Mouse (Mus musculus) forebrain, embryonic 11.5 days (tissue): ENCODE data around the gene Nr4a2. TPM values are rescaled to one million over a fixed set of nuclear protein-coding genes. Genes with fewer than 3 reads are reported as not detected.

Experiments used
- ATAC-seq: fragments of 200-750 bp; cut with Nextera tagmentation; replicated peaks from 2 replicates; pipeline ENCODE4 v1.8.0; 2017; ENCODE audit warnings: moderate TSS enrichment; ENCODE audit not compliant: low FRiP score
- DNase-seq: peaks from one replicate; pipeline ENCODE4 v3.0.0-alpha.2; 2017; ENCODE audit warnings: low spot score
- H3K27ac ChIP-seq: fragments of 300-500 bp; sonication (generic); 2 replicates; pipeline ENCODE4 v1.5.1; 2014; ENCODE audit warnings: low read depth, low read length
- H3K27me3 ChIP-seq: fragments of 300-500 bp; sonication (generic); 2 replicates; pipeline ENCODE4 v1.6.1; 2014; ENCODE audit warnings: mild to moderate bottlenecking, low read length, mixed read lengths; ENCODE audit not compliant: control insufficient read depth, insufficient read depth
- H3K36me3 ChIP-seq: fragments of 300-500 bp; sonication (generic); 2 replicates; pipeline ENCODE4 v1.6.1; 2014; ENCODE audit warnings: mild to moderate bottlenecking, low read length, moderate library complexity, mixed read lengths; ENCODE audit not compliant: control insufficient read depth, insufficient read depth
- H3K4me1 ChIP-seq: fragments of 300-500 bp; sonication (generic); replicated peaks from 2 replicates; pipeline ENCODE4 v1.6.1; 2014; ENCODE audit warnings: low read length, mixed read lengths; ENCODE audit not compliant: control insufficient read depth, insufficient read depth
- H3K4me2 ChIP-seq: fragments of 300-500 bp; sonication (generic); 2 replicates; pipeline ENCODE4 v1.6.1; 2014; ENCODE audit warnings: low read depth, mild to moderate bottlenecking, low read length, moderate library complexity, mixed read lengths; ENCODE audit not compliant: severe bottlenecking
- H3K4me3 ChIP-seq: fragments of 300-500 bp; sonication (generic); 2 replicates; pipeline ENCODE4 v1.5.1; 2014; ENCODE audit warnings: low read depth, low read length
- H3K9ac ChIP-seq: fragments of 300-500 bp; sonication (generic); 2 replicates; pipeline ENCODE4 v1.6.1; 2014; ENCODE audit warnings: low read length
- H3K9me3 ChIP-seq: fragments of 300-500 bp; sonication (generic); 2 replicates; pipeline ENCODE4 v1.6.1; 2016; ENCODE audit warnings: low read length, mixed read lengths; ENCODE audit not compliant: control insufficient read depth
- WGBS: fragments of 180-500 bp; shearing (Covaris S2); extraction: QIAGEN DNeasy Blood & Tissue Kit; methylation state at CpG from one replicate; pipeline ENCODE4 v1.1.7; 2014; 5-methylcytosine and 5-hydroxymethylcytosine counted together
- polyA plus RNA-seq: library from polyadenylated mRNA; unstranded; fragments of >200 nt; fragmentation: Nextera tagmentation; extraction: Ambion mirVana; gene quantifications from 2 replicates; pipeline ENCODE4 v1.2.1, GENCODE M21; 2014

The Nr4a2 gene
- polyA plus RNA-seq, 1 experiment from 2014 or later, result 15.7 TPM

GRCm38 (mm10) chr2:57108349-57108930, 15.4 kb downstream of the Nr4a2 start:
- H3K4me2 ChIP-seq, result no peak overlapping the region
- no peaks in the 10 kb centered on the region for H3K36me3 ChIP-seq
- peaks cover 86% of the 10 kb centered on the region for H3K27me3 ChIP-seq
- no peak overlapping the region for H3K4me3 ChIP-seq
- peaks cover 16% of the 10 kb centered on the region for H3K4me1 ChIP-seq
- DNase-seq (no peak), ATAC-seq (no peak)
- no peaks in the 10 kb centered on the region; the same call in 1 of the 2 replicates for H3K9me3 ChIP-seq
- no peak overlapping the region for H3K9ac ChIP-seq
- no peak overlapping the region for H3K27ac ChIP-seq
- 8% methylated on average over 7 of the region's 7 CpGs for WGBS

- WGBS, result 9% methylated on average over 7 of the region's 7 CpGs
- no peaks in the 10 kb centered on the region for H3K9me3 ChIP-seq
- ATAC-seq, result no peak
- H3K4me1 ChIP-seq, result peaks cover 25% of the 10 kb centered on the region
- H3K27ac ChIP-seq, result no peak overlapping the region
- H3K9ac ChIP-seq, result no peak overlapping the region
- peaks cover 90% of the 10 kb centered on the region for H3K27me3 ChIP-seq
- no peak for DNase-seq
- no peak overlapping the region for H3K4me2 ChIP-seq
- H3K4me3 ChIP-seq, result no peak overlapping the region
- H3K36me3 ChIP-seq, result no peaks in the 10 kb centered on the region
Observed at GRCm38 (mm10) chr2:57105401-57105800, 18.4 kb downstream of the Nr4a2 start.

GRCm38 (mm10) chr2:57104731-57105130, 19.1 kb downstream of the Nr4a2 start:
- H3K27ac ChIP-seq, result no peak overlapping the region
- ATAC-seq (no peak), DNase-seq (no peak)
- no peak overlapping the region for H3K4me2 ChIP-seq
- H3K4me1 ChIP-seq, result peaks cover 20% of the 10 kb centered on the region
- H3K4me3 ChIP-seq, result no peak overlapping the region
- no peaks in the 10 kb centered on the region for H3K9me3 ChIP-seq
- 5% methylated on average over 8 of the region's 8 CpGs for WGBS
- H3K36me3 ChIP-seq, result no peaks in the 10 kb centered on the region
- H3K27me3 ChIP-seq, result peaks cover 88% of the 10 kb centered on the region
- H3K9ac ChIP-seq, result no peak overlapping the region

DNA sequence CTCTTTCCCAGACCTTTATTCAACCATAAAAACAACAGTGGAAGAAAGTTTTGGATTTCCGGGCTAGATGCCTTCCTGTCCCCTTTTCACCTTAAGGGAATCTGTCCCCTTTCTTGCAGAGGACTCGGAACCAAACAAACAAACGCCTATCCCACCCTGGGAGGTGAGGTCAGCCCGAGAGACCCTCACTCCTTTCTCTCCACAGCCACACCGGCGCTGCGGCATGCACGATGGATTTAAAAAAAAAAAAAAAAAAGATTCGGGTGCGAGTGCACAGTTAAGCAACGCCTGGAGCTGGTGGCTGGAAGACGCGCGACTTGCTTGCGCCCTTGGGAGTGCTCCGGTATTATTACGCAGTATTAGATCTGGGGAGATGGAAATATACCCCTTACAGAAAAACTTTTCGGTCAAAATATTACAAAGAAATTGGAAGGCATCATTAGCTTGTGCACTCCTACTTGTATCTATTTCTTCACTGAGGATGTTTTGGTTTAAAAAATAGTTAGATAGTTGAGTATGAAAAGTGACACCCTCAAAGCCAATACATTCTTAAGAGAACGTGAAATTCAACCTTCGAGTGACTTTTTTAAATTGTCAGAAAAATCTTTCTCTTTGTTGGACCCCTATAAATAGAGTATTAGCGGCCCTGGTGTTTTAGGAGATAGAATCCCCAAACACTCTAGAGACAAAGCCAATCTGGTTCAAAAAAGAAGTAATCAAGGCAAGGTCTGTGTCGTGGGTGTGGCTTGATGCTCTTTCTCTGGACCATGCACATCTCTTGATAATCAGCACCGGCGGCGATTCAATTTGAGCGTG, 19.8 kb downstream of the Nr4a2 start:
- WGBS, result under 1% methylated on average over 26 of the region's 26 CpGs
- Histone ChIP-seq H3K4me2 (peak overlapping the region; percentile 75; the same call in 1 of the 2 replicates), H3K36me3 (no peaks in the 10 kb centered on the region), H3K9me3 (no peaks in the 10 kb centered on the region), H3K27ac (no peak overlapping the region), H3K9ac (no peak overlapping the region), H3K4me3 (peak overlapping the region; percentile 13; the same call in 1 of the 2 replicates), H3K27me3 (peaks cover 84% of the 10 kb centered on the region), H3K4me1 (peaks cover 15% of the 10 kb centered on the region; the same call in 1 of the 2 replicates)
- DNase-seq (peak; percentile 56), ATAC-seq (0 out of 2 replicates have a peak, but pooled peaks have one; percentile 8)

- Histone ChIP-seq H3K4me3 (peak overlapping the region; percentile 31), H3K36me3 (no peaks in the 10 kb centered on the region), H3K27ac (no peak overlapping the region), H3K9me3 (no peaks in the 10 kb centered on the region), H3K4me1 (peaks cover 15% of the 10 kb centered on the region; the same call in 1 of the 2 replicates), H3K9ac (no peak overlapping the region), H3K27me3 (peaks cover 75% of the 10 kb centered on the region), H3K4me2 (peak overlapping the region; percentile 75)
- peak; percentile 62 for DNase-seq
- ATAC-seq, result peak; percentile 4; the same call in 1 of the 2 replicates
- WGBS, result 2% methylated on average over 36 of the region's 37 CpGs
Observed at GRCm38 (mm10) chr2:57102856-57103844, 20.7 kb downstream of the Nr4a2 start.

GRCm38 (mm10) chr2:57102091-57102855, 21.5 kb downstream of the Nr4a2 start:
- no peaks in the 10 kb centered on the region for H3K36me3 ChIP-seq
- peaks cover 15% of the 10 kb centered on the region; the same call in 1 of the 2 replicates for H3K4me1 ChIP-seq
- H3K4me3 ChIP-seq, result peak overlapping the region; percentile 31
- DNase-seq, result peak; percentile 71
- under 1% methylated on average over 44 of the region's 51 CpGs for WGBS
- peak; percentile 63 for ATAC-seq
- H3K27ac ChIP-seq, result no peak overlapping the region
- no peaks in the 10 kb centered on the region for H3K9me3 ChIP-seq
- peaks cover 69% of the 10 kb centered on the region for H3K27me3 ChIP-seq
- H3K4me2 ChIP-seq, result peak overlapping the region; percentile 75
- no peak overlapping the region for H3K9ac ChIP-seq

GRCm38 (mm10) chr2:57100241-57100640, 23.6 kb downstream of the Nr4a2 start:
- Histone ChIP-seq H3K36me3 (no peaks in the 10 kb centered on the region), H3K9ac (no peak overlapping the region), H3K4me3 (no peak overlapping the region), H3K27me3 (peaks cover 54% of the 10 kb centered on the region), H3K9me3 (no peaks in the 10 kb centered on the region), H3K4me2 (no peak overlapping the region), H3K27ac (no peak overlapping the region), H3K4me1 (peaks cover 15% of the 10 kb centered on the region; the same call in 1 of the 2 replicates)
- DNase-seq (no peak), ATAC-seq (no peak)
- WGBS, result 67% methylated on average over 3 of the region's 3 CpGs
